Mouse (Mus musculus) liver, embryonic 15.5 days (tissue): ENCODE results near the gene Atp6ap2. TPM values are rescaled to one million over a fixed set of nuclear protein-coding genes. Genes with fewer than 3 reads are reported as not detected.

Experiments used
- ATAC-seq: fragments of 200-750 bp; cut with Nextera tagmentation; 2 replicates; pipeline ENCODE4 v1.8.0; 2017; ENCODE audit warnings: moderate number of reproducible peaks, mild to moderate bottlenecking, moderate library complexity; ENCODE audit not compliant: insufficient read depth
- H3K27ac ChIP-seq: fragments of 300-500 bp; sonication (generic); replicated peaks from 2 replicates; pipeline ENCODE4 v1.5.1; 2015; ENCODE audit warnings: mild to moderate bottlenecking, inconsistent platforms
- H3K27me3 ChIP-seq: fragments of 300-500 bp; sonication (generic); 2 replicates; pipeline ENCODE4 v1.6.1; 2015; ENCODE audit warnings: mild to moderate bottlenecking, inconsistent platforms
- H3K36me3 ChIP-seq: fragments of 300-500 bp; sonication (generic); replicated peaks from 2 replicates; pipeline ENCODE4 v1.6.1; 2015; ENCODE audit warnings: moderate library complexity, mild to moderate bottlenecking, inconsistent platforms
- H3K4me1 ChIP-seq: fragments of 300-500 bp; sonication (generic); replicated peaks from 2 replicates; pipeline ENCODE4 v1.6.1; 2015; ENCODE audit warnings: inconsistent platforms
- H3K4me2 ChIP-seq: fragments of 300-500 bp; sonication (generic); 2 replicates; pipeline ENCODE4 v1.6.1; 2015; ENCODE audit warnings: moderate library complexity, mild to moderate bottlenecking, inconsistent platforms
- H3K4me3 ChIP-seq: fragments of 300-500 bp; sonication (generic); replicated peaks from 2 replicates; pipeline ENCODE4 v1.5.1; 2015; ENCODE audit warnings: mild to moderate bottlenecking, inconsistent platforms
- H3K9ac ChIP-seq: fragments of 300-500 bp; sonication (generic); 2 replicates; pipeline ENCODE4 v1.6.1; 2015; ENCODE audit warnings: moderate library complexity, mild to moderate bottlenecking, inconsistent platforms
- H3K9me3 ChIP-seq: fragments of 300-500 bp; sonication (generic); replicated peaks from 2 replicates; pipeline ENCODE4 v1.6.1; 2016; ENCODE audit warnings: inconsistent platforms
- WGBS: fragments of 180-500 bp; shearing (Covaris S2); methylation state at CpG from one replicate; pipeline ENCODE4 v1.1.7; 2015; ENCODE audit warnings: mixed read lengths; ENCODE audit not compliant: insufficient replicate concordance; 5-methylcytosine and 5-hydroxymethylcytosine counted together
- polyA plus RNA-seq: library from polyadenylated mRNA; unstranded; fragments of >200 nt; fragmentation: Nextera tagmentation; extraction: Ambion mirVana; gene quantifications from 2 replicates; pipeline ENCODE4 v1.2.1, GENCODE M21; 2015

Atp6ap2 gene
- polyA plus RNA-seq, result 63.5 and 63.6 TPM in 2 replicates

DNA sequence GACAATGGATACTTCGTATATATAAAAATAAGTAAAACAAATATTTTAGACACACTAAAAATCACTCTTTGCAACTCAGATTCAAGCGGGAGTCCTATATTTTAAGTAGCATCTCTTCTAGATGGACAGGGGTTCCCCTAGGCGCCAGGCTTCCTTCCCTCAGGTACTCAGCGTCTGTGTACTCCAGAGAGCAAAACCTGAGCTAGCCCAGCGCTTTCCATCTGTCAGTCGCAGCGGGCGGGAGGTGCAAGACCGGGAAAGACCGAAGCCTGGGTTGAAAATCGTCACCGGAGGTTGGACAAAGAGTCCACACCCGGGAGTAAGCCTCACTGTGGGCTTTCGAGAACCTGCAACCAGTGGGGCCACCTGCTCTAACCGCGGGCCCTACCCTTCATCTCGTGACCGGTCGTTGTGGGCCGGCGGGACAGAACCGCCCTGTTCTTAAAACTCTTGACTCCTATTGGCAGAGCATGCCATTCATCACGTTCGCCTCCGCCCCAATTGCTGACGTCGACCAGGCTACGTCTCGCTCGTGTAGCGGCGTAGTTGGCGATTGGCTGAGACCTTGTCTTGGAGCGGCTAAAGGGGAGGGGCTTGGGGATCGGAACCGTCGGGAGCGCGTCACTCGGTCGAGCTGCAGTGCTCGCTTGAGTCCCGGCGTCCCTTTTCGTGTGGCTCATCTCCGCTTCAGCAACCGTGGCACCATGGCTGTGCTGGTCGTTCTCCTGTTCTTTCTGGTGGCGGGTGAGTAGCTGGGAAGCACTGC is at the start of gene Atp6ap2:
Gene Atp6ap2, plus strand, starts transcription at position 610 of the 766 bp plus-strand sequence.
- Histone ChIP-seq H3K27me3 (no peaks in the 10 kb centered on the region), H3K4me2 (peak within 1 kb of the TSS; percentile 80), H3K36me3 (no peaks in the 10 kb centered on the region), H3K27ac (peak within 1 kb of the TSS; percentile 78), H3K4me3 (peak within 1 kb of the TSS; percentile 76), H3K9me3 (no peaks in the 10 kb centered on the region), H3K4me1 (peaks cover 15% of the 10 kb centered on the region), H3K9ac (peak within 1 kb of the TSS; percentile 84)
- ATAC-seq, result peak; percentile 97
- WGBS, result 11% methylated on average over 49 of the region's 49 CpGs

DNA sequence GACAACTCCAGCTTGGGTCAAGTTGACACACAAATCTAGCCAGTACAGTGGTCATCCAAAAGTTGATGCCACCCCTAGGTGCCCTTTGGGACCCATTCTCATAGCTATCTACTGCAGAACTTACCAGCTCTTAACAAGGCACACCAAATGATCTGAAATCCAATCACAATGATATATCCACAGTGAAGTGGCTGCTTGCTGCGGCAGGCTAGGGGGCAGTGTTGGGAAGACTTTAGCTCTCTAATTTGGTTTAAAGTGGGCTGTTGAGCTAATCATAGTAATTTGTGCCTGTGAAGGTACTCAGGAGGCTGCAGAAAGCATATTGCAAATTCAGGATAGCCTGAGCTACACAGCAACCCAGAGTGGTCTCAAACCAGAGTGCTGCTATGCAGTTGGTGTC is 43.2 kb upstream of the Atp6ap2 start:
- Histone ChIP-seq H3K9ac (no peak overlapping the region), H3K4me3 (no peak overlapping the region), H3K27ac (no peak overlapping the region), H3K27me3 (no peaks in the 10 kb centered on the region), H3K36me3 (no peaks in the 10 kb centered on the region), H3K9me3 (no peaks in the 10 kb centered on the region), H3K4me2 (no peak overlapping the region), H3K4me1 (peaks cover 9% of the 10 kb centered on the region)
- whole genome bisulfite sequencing, result 72% methylated on average over 1 of the region's 1 CpGs
- no peak for ATAC-seq

DNA sequence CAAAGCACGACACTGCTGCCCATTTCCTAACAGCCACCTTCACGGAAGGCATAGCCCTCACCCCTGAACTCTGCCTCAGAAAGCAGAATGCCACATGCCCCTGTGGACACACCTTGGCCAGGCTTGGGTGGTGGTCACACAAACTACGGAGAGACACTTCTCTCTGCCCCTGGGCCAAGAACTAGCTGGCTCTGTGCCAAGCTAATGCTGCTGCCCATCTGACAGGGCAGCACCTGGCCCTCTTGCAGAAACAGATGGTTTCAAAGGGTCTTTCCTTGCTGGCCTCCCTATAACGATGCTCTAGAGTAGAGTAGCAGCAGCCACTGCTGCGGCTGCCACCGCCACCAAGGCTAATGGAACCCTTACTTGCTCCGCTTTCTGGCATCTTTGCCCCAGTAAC is 30.5 kb upstream of the Atp6ap2 start:
- H3K9me3 ChIP-seq, result no peaks in the 10 kb centered on the region
- H3K4me2 ChIP-seq, result no peak overlapping the region
- no peak overlapping the region for H3K4me3 ChIP-seq
- no peak overlapping the region for H3K27ac ChIP-seq
- ATAC-seq, result no peak
- no peaks in the 10 kb centered on the region for H3K27me3 ChIP-seq
- no peak overlapping the region for H3K9ac ChIP-seq
- WGBS, result 75% methylated on average over 7 of the region's 7 CpGs
- no peaks in the 10 kb centered on the region for H3K4me1 ChIP-seq
- H3K36me3 ChIP-seq, result no peaks in the 10 kb centered on the region

DNA sequence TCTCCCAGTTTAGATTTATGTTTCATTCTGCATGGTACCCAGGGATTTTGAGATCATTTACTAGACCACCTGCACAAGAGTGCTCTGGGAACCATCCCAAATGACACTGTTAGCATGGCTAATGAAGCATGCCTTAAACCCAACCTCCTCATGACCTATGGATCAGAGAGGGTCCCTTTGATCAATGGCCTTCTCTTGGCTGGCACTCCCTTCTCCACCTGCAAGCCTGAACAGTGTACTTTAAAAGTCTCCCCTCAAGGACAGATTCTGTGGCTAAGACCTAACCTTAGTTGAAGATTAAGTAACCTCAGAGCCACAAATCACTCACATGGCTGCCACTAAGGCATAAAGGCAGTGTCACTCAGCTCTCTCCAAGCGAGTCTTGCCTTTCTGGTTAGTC is 16.2 kb upstream of the Atp6ap2 start:
- no peak overlapping the region for H3K9ac ChIP-seq
- H3K4me1 ChIP-seq, result no peaks in the 10 kb centered on the region
- no peaks in the 10 kb centered on the region for H3K27me3 ChIP-seq
- H3K9me3 ChIP-seq, result no peaks in the 10 kb centered on the region
- no peak for ATAC-seq
- H3K4me3 ChIP-seq, result no peak overlapping the region
- WGBS, result 28% methylated on average over 1 of the region's 1 CpGs
- H3K27ac ChIP-seq, result no peak overlapping the region
- H3K36me3 ChIP-seq, result no peaks in the 10 kb centered on the region
- H3K4me2 ChIP-seq, result no peak overlapping the region

DNA sequence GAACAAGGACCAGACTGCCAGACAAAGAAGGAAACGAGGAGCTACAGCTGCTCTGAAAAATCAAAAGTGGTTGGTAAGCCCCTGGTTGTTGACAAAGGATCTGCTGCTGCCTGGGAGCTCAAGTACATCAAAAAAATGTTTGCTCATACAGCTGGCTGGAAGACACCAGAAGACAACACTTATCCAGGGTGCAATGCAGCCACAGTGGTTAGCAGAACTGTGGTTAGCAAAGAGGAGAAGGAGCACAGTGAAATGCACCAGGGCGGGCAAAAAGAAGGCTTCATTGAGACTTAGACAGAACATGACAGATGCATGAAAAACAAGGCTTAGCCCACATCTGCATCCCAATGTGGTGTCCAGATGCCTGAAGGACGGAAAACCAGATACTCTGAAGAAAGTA is 9.7 kb upstream of the Atp6ap2 start:
- Histone ChIP-seq H3K9me3 (no peaks in the 10 kb centered on the region), H3K4me1 (no peaks in the 10 kb centered on the region), H3K27me3 (no peaks in the 10 kb centered on the region), H3K9ac (no peak overlapping the region), H3K27ac (no peak overlapping the region), H3K4me3 (no peak overlapping the region), H3K36me3 (no peaks in the 10 kb centered on the region), H3K4me2 (no peak overlapping the region)
- WGBS, result 45% methylated on average over 3 of the region's 3 CpGs
- no peak for ATAC-seq

DNA sequence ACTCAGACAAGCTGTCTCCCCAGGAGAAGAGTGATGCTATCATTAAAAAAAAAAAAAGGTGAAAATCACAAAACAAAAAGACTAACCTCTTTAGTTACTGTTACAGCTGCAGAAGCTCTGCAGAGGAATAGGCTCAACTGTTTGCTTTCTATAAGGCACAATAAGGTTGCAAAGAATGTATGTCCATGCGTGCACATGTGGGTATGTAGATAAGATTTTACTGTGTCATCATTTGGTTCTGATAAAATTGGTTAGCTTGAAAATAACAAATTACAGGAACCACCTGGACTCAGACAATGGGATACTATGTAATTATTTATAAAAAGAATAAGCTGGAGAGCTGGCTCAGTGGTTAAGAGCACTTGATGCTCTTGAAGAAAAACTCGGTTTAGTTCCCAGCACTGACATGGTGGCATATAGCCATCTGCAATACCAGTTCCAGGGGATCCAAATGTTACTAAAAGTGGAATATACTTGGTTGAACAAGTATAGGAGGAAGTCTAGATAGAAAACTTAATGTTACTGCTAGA is 9.2 kb upstream of the Atp6ap2 start:
- Histone ChIP-seq H3K9me3 (no peaks in the 10 kb centered on the region), H3K27me3 (no peaks in the 10 kb centered on the region), H3K4me1 (no peaks in the 10 kb centered on the region), H3K36me3 (no peaks in the 10 kb centered on the region), H3K9ac (no peak overlapping the region), H3K4me3 (no peak overlapping the region), H3K4me2 (no peak overlapping the region), H3K27ac (no peak overlapping the region)
- ATAC-seq, result no peak
- WGBS, result 37% methylated on average over 2 of the region's 2 CpGs

DNA sequence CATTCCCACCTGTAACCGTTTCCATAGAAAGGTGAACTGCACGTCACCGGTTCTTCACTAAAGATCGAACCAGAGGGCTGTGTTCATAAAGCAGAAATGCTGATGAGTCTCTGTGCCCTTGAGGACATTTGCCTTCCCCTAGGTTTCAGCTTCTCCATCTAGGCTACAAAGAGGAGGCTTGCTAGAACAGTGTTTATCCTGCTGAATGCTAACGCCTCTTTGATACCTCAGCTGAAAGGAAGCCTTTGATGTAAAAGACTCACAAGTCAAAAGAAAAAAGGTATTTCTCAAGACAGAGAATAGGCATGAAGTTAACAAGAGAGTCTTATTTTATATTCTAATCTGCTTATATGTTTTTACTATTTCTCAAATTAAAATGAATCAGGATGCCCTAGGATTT is 4.3 kb upstream of the Atp6ap2 start:
- 79% methylated on average over 5 of the region's 5 CpGs for whole genome bisulfite sequencing
- H3K9me3 ChIP-seq, result no peaks in the 10 kb centered on the region
- H3K4me2 ChIP-seq, result no peak overlapping the region
- no peaks in the 10 kb centered on the region for H3K4me1 ChIP-seq
- H3K27ac ChIP-seq, result no peak overlapping the region
- H3K4me3 ChIP-seq, result no peak overlapping the region
- H3K27me3 ChIP-seq, result no peaks in the 10 kb centered on the region
- H3K9ac ChIP-seq, result no peak overlapping the region
- no peaks in the 10 kb centered on the region for H3K36me3 ChIP-seq
- ATAC-seq, result no peak

DNA sequence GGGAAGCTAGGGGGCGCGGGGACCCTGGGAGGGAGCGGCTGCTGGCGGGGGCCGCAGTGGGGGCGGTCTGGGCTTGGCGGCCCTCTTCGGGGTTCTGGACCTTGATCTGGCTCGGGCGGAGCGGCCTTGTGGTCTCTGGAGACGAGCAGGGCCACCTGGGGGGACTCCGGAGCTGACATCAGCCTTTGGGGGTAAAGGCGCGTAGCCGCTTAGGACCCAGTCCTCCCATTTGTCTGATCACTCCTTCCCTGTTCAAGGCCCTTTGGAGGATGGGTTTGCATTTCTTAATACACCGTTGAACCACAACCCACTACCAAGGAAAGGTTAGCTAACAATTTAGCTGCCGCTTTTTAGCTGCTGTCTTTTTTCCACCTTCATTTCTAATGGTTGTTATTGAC is 356 bp downstream of the Atp6ap2 start:
- Histone ChIP-seq H3K9me3 (no peaks in the 10 kb centered on the region), H3K4me1 (peaks cover 15% of the 10 kb centered on the region), H3K4me2 (peak overlapping the region; percentile 73), H3K4me3 (peak overlapping the region; percentile 76), H3K27me3 (no peaks in the 10 kb centered on the region), H3K27ac (peak overlapping the region; percentile 78), H3K36me3 (no peaks in the 10 kb centered on the region), H3K9ac (peak overlapping the region; percentile 84)
- WGBS, result 10% methylated on average over 16 of the region's 18 CpGs
- ATAC-seq, result peak; percentile 51

DNA sequence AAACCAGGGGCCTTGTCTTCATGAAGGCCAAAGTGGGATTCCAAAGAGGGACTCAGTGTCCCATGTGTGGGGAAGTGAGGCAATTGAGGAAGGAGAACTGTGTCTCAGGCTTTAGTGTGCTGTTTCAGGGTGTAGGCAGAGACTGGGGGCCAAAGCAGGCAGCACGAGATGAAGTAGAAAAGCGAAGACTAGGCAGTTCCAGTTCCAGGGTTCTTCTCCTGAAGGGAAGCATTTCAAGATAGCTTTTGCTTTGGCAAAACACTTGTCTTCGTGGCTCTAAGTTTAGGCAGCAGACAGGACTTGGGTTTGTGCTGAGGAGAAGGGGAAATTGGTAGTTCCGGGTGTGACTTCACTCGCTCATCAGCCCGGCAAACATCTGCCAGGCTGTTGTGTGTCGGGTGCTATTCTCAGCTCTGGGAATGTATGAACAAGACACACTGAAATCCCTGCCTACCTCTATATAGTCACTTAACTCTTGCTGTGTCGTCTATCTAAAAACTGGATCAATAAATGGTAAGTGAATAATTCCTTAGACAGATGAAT is 3.9 kb downstream of the Atp6ap2 start:
- Histone ChIP-seq H3K4me2 (no peak overlapping the region), H3K4me3 (no peak overlapping the region), H3K36me3 (0 out of 2 replicates have a peak, but pooled peaks cover 3% of the 10 kb centered on the region), H3K27ac (no peak overlapping the region), H3K4me1 (peaks cover 21% of the 10 kb centered on the region), H3K27me3 (no peaks in the 10 kb centered on the region), H3K9ac (no peak overlapping the region), H3K9me3 (no peaks in the 10 kb centered on the region)
- no peak for ATAC-seq
- 68% methylated on average over 8 of the region's 8 CpGs for WGBS

DNA sequence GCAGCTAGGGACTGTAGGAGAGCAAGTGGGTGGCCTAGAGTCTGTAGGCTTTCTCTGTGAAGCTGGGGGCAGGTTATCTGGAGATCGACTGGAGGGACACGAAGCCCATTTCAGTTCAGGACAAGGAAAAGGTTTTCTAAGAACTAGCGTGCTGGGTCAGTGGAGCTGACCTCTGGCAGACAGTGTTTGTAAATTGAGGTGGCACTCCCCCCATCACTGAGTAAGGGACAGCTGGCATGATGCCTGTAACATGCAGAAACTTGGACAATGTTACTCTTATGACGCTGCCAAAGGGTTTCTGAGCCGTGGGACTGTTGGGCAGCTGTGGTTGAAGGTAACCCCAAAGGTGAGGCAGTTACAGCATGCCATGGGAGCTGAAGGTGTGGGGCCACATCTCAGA is 4.4 kb downstream of the Atp6ap2 start:
- H3K27me3 ChIP-seq, result no peaks in the 10 kb centered on the region
- H3K4me1 ChIP-seq, result peaks cover 21% of the 10 kb centered on the region
- H3K4me2 ChIP-seq, result no peak overlapping the region
- no peak overlapping the region for H3K4me3 ChIP-seq
- H3K9me3 ChIP-seq, result no peaks in the 10 kb centered on the region
- no peak for ATAC-seq
- 69% methylated on average over 5 of the region's 5 CpGs for WGBS
- 0 out of 2 replicates have a peak, but pooled peaks cover 8% of the 10 kb centered on the region for H3K36me3 ChIP-seq
- no peak overlapping the region for H3K9ac ChIP-seq
- no peak overlapping the region for H3K27ac ChIP-seq

DNA sequence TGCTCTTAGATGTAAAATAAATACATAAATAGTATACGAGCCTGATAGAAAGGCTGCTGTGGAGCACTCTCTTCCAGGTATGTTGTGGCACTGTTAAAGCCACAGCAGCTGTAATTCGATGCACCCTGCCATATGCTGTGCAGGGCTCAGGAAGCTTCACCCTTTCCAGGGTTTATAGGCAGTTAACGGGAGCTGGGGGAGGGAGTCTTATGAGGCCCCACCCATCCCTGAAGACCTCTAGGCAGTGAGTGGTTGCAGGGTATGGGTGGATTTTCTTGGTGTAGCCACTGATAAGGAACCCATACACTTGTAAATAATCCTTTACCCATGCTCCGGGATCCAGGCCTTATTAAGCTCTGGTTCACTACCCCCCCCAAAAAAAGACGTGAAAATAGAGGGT is 6.2 kb downstream of the Atp6ap2 start:
- H3K36me3 ChIP-seq, result 0 out of 2 replicates have a peak, but pooled peaks cover 9% of the 10 kb centered on the region
- no peak overlapping the region for H3K27ac ChIP-seq
- peaks cover 16% of the 10 kb centered on the region for H3K4me1 ChIP-seq
- ATAC-seq, result 0 out of 2 replicates have a peak, but pooled peaks have one; percentile 52
- no peaks in the 10 kb centered on the region for H3K27me3 ChIP-seq
- no peak overlapping the region for H3K4me3 ChIP-seq
- WGBS, result 51% methylated on average over 5 of the region's 5 CpGs
- no peak overlapping the region for H3K4me2 ChIP-seq
- H3K9ac ChIP-seq, result no peak overlapping the region
- H3K9me3 ChIP-seq, result no peaks in the 10 kb centered on the region
